Mouse (Mus musculus): ENCODE results near the gene Vmn2r111.
"Not testable (repeated sequence)": the region's sequence is repeated elsewhere in the genome, so short reads cannot be mapped to it uniquely, and the experiment has no call there.

The Vmn2r111 gene

DNA sequence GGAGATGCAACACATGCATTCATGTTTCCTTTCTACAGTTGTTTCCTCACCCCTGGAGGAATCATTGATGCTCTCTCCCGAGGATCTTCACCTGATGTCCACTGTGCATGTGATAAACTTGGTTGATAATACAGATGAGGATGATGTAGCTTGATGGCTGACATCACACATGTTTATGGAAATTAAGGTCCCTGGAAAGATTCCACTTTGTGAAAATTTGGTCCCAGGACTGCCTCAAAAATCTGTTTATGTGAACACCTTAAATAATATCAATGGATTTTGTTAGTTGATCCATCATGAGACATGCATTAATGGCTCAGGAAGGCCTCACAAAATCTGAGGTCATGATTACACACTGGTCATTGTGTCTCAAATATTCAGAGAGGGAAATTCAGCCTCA lies at the start of gene Vmn2r111:
Gene Vmn2r111 (minus strand): TSS at position 101 of the 400 bp plus-strand sequence.
- DNase-seq (ENCODE audit: low spot score in 2 of 2): not testable (repeated sequence)

- not testable (repeated sequence) for DNase-seq (ENCODE audit: low spot score in 2 of 2)
These were observed 27.4 kb upstream of the Vmn2r111 start, which contains the start of gene Vmn2r112 for GRCm38 (mm10) chr17:22600651-22601050. Vmn2r112 (plus strand) TSS chr17:22600951.

DNA sequence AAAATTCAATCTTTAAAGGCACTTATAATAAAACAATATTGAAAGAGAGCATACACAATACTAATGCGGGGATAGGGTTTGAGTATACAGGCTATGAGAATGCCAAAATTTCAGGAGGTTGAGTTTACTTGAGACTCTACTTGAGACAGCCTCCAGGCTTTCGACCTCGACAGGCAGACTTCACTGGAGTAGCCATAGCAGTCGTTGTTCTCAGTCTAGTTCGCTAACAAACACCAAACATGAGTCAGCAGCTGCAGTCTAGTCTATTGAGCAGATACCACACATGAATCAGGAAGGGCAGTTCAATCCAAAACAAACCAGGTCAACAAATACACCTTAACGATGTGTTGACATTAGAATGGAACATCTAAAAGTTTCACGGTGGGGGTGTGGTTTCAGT lies 52.8 kb downstream of the Vmn2r111 start:
- not testable (repeated sequence) for DNase-seq (ENCODE audit: low spot score in 2 of 2)

DNA sequence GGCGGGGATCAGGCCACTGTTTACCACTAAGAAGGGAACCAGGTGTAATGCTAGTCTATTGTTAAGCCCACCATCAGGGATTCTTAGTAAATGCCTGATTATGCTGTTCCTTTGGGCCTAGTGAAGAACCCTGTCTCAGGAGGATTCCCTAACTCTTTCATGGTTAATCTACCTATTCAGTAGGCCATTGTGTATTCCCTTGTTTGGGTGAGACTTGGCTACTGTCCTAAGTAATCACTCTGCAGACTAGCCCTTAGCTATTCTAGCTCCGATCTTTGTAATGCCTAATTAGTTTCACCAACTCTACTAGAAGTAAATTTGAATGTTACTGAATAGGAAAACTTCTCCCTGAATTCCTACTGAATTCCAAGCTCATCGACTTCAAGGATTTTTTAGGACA lies 53.2 kb downstream of the Vmn2r111 start:
- not testable (repeated sequence) for DNase-seq (ENCODE audit: low spot score in 2 of 2)

DNA sequence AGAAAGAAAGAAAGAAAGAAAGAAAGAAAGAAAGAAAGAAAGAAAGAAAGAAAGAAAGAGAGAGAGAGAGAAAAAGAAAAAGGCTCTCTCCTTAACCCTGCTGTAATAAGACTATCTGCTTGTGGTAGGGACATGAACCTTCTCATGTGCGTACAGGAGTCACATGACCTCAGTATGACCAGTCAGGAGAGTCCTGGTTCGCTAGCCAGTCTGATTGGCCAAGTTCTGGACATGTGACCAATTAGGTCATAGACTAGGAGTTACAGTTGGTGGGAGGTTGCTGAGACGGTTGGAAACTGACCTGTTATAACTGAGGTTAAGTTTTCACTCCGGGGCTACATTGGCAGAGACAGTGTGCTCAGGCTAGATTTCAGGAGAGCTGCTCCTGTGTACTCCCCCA lies 76.2 kb downstream of the Vmn2r111 start:
- DNase-seq (ENCODE audit: low spot score in 2 of 2): no peak
